Comparison of ENCODE assay signal across 8 mouse cellular contexts in genomic region chr1:90603561-90603887, GRCm38 (mm10). TPM values are rescaled to one million over a fixed set of nuclear protein-coding genes. Genes with fewer than 3 reads are reported as not detected.
DNase-seq lines count a peak whose midpoint lies in the region; ATAC-seq and TF ChIP-seq lines count a peak whose summit lies in the region.

No protein-coding gene starts in this region.

- no peak for DNase-seq in heart, postnatal 36 days
- DNase-seq in MEL (ENCODE audit: low read depth, low spot score) = no peak
- DNase-seq in hindbrain, embryonic 11.5 days (ENCODE audit: low spot score) = no peak
- DNase-seq in midbrain, embryonic 11.5 days (ENCODE audit: low spot score, missing footprints) = no peak
- DNase-seq in cerebellum, postnatal 36 days = no peak
- DNase-seq in spleen, postnatal 14 days (ENCODE audit: low spot score in 2 of 2) = no peak
- no peak for DNase-seq in gastrocnemius, postnatal 14 days

- H3K27ac ChIP-seq in heart, embryonic 16.5 days (ENCODE audit: low read length) = peak overlapping the region; percentile 73
- no peak overlapping the region; the same call in 1 of the 2 replicates for H3K27ac ChIP-seq in MEL (ENCODE audit: control insufficient read depth, low read depth, low read length)
- H3K27ac ChIP-seq in hindbrain, embryonic 11.5 days (ENCODE audit: low read depth, low read length) = no peak overlapping the region; the same call in 1 of the 2 replicates
- H3K27ac ChIP-seq in midbrain, embryonic 11.5 days (ENCODE audit: low read depth, low read length) = no peak overlapping the region

- H3K79me2 ChIP-seq in MEL (ENCODE audit: control insufficient read depth, insufficient read depth, low read length, poor library complexity) = peaks cover 10% of the 10 kb centered on the region

- TF ChIP-seq CTCF in MEL (IDR thresholded peaks at IDR 0.05 in 2 of 3, conservative IDR thresholded peaks at IDR 0.05 in 1 of 3; ENCODE audit: control insufficient read depth in 1 of 3, insufficient read depth in 1 of 3, low read depth in 2 of 3, low read length in 3 of 3, poor library complexity in 1 of 3, severe bottlenecking in 1 of 3) = no peak

- TF ChIP-seq EP300 in MEL (IDR thresholded peaks at IDR 0.05; ENCODE audit: low read depth in 1 of 2, low read length in 2 of 2) = no peak

- no peaks in the 10 kb centered on the region for H3K27me3 ChIP-seq in heart, embryonic 16.5 days (ENCODE audit: control insufficient read depth, insufficient read depth, low read length)
- H3K27me3 ChIP-seq in MEL (ENCODE audit: control insufficient read depth in 1 of 2, insufficient read depth in 2 of 2, low read length in 2 of 2) = no peaks in the 10 kb centered on the region
- H3K27me3 ChIP-seq in hindbrain, embryonic 11.5 days (ENCODE audit: control insufficient read depth, insufficient read depth, low read length) = no peaks in the 10 kb centered on the region
- H3K27me3 ChIP-seq in midbrain, embryonic 11.5 days (ENCODE audit: control insufficient read depth, insufficient read depth, low read length) = 0 out of 2 replicates have a peak, but pooled peaks cover 3% of the 10 kb centered on the region

- H3K9me3 ChIP-seq in heart, embryonic 16.5 days (replicated peaks; ENCODE audit: control insufficient read depth, low read length) = no peaks in the 10 kb centered on the region
- H3K9me3 ChIP-seq in MEL (replicated peaks; ENCODE audit: insufficient read depth, low read length) = no peaks in the 10 kb centered on the region
- H3K9me3 ChIP-seq in hindbrain, embryonic 11.5 days (ENCODE audit: control insufficient read depth, low read length) = no peaks in the 10 kb centered on the region
- H3K9me3 ChIP-seq in midbrain, embryonic 11.5 days (ENCODE audit: control insufficient read depth, low read length) = no peaks in the 10 kb centered on the region

- TF ChIP-seq RAD21 in MEL (IDR thresholded peaks at IDR 0.05; ENCODE audit: low read depth, low read length) = no peak

- peak overlapping the region; percentile 92 for H3K9ac ChIP-seq in heart, embryonic 16.5 days (ENCODE audit: low read length)
- H3K9ac ChIP-seq in MEL (ENCODE audit: control insufficient read depth, low read depth, low read length, poor library complexity, severe bottlenecking) = peak overlapping the region; percentile 84
- peak overlapping the region; percentile 86 for H3K9ac ChIP-seq in hindbrain, embryonic 11.5 days (ENCODE audit: low read depth, low read length)
- H3K9ac ChIP-seq in midbrain, embryonic 11.5 days (ENCODE audit: low read length) = peak overlapping the region; percentile 87

- H3K4me3 ChIP-seq in heart, embryonic 16.5 days (ENCODE audit: low read length) = peak overlapping the region; percentile 97
- peak overlapping the region; percentile 69 to 78 for H3K4me3 ChIP-seq in MEL (ENCODE audit: control insufficient read depth in 1 of 2, insufficient read depth in 1 of 2, low read depth in 2 of 2, low read length in 2 of 2)
- peak overlapping the region; percentile 90 for H3K4me3 ChIP-seq in hindbrain, embryonic 11.5 days (ENCODE audit: low read depth, low read length)
- peak overlapping the region; percentile 93 for H3K4me3 ChIP-seq in midbrain, embryonic 11.5 days (ENCODE audit: low read depth, low read length)

- peak overlapping the region; percentile 85 for H3K4me2 ChIP-seq in heart, embryonic 16.5 days (ENCODE audit: low read depth, low read length)
- peak overlapping the region; percentile 62 for H3K4me2 ChIP-seq in hindbrain, embryonic 11.5 days (replicated peaks; ENCODE audit: low read depth, low read length)
- peak overlapping the region; percentile 70 for H3K4me2 ChIP-seq in midbrain, embryonic 11.5 days

- ATAC-seq in heart, embryonic 16.5 days (replicated peaks; ENCODE audit: extremely low read depth, insufficient read depth, low FRiP score) = no peak; the same call in 1 of the 2 replicates
- ATAC-seq in hindbrain, embryonic 11.5 days (ENCODE audit: low FRiP score) = peak; percentile 83
- ATAC-seq in midbrain, embryonic 11.5 days (ENCODE audit: low FRiP score) = peak; percentile 86; the same call in 1 of the 2 replicates

- H3K4me1 ChIP-seq in heart, embryonic 16.5 days (ENCODE audit: control insufficient read depth, insufficient read depth, low read length) = peaks cover 8% of the 10 kb centered on the region
- H3K4me1 ChIP-seq in MEL (ENCODE audit: control insufficient read depth in 1 of 2, insufficient read depth in 2 of 2, low read length in 2 of 2) = peaks cover 0 to 3% of the 10 kb centered on the region in 2 experiments; a peak in 2 of 4 replicates
- 0 out of 2 replicates have a peak, but pooled peaks cover 2% of the 10 kb centered on the region for H3K4me1 ChIP-seq in hindbrain, embryonic 11.5 days (replicated peaks; ENCODE audit: control insufficient read depth, insufficient read depth, low read length)
- peaks cover 5% of the 10 kb centered on the region for H3K4me1 ChIP-seq in midbrain, embryonic 11.5 days (ENCODE audit: control insufficient read depth, insufficient read depth, low read length)

- under 1% methylated on average over 26 of the region's 26 CpGs for WGBS in heart, embryonic 16.5 days
- WGBS in hindbrain, embryonic 11.5 days = under 1% methylated on average over 26 of the region's 26 CpGs
- WGBS in midbrain, embryonic 11.5 days = under 1% methylated on average over 26 of the region's 26 CpGs

- TF ChIP-seq POLR2A in MEL (IDR thresholded peaks at IDR 0.05; ENCODE audit: control insufficient read depth in 1 of 2, insufficient read depth in 1 of 2, low read depth in 1 of 2, low read length in 2 of 2, poor library complexity in 1 of 2) = no peak

- intact Hi-C loops in heart, postnatal 36 days (cut with DNase I) = no loop called here
- intact Hi-C loops in gastrocnemius, postnatal 14 days (cut with DNase I; ENCODE audit: low total_unique reads) = no loop called here

- H3K36me3 ChIP-seq in heart, embryonic 16.5 days (ENCODE audit: control insufficient read depth, insufficient read depth) = peaks cover 22% of the 10 kb centered on the region
- peaks cover 2 to 8% of the 10 kb centered on the region in 2 experiments for H3K36me3 ChIP-seq in MEL (ENCODE audit: control insufficient read depth in 1 of 2, insufficient read depth in 2 of 2, low read length in 2 of 2)
- H3K36me3 ChIP-seq in hindbrain, embryonic 11.5 days (ENCODE audit: control insufficient read depth, insufficient read depth, low read length) = no peaks in the 10 kb centered on the region
- peaks cover 18% of the 10 kb centered on the region; the same call in 1 of the 2 replicates for H3K36me3 ChIP-seq in midbrain, embryonic 11.5 days (ENCODE audit: control insufficient read depth, insufficient read depth, low read length)

TF ChIP-seq in MEL, 35 proteins besides CTCF, POLR2A, EP300 and RAD21:
- no peak for TF ChIP-seq MAX (IDR thresholded peaks at IDR 0.05; ENCODE audit: low read length)
- TF ChIP-seq SIN3A (IDR thresholded peaks at IDR 0.05; ENCODE audit: low read length) = 0 out of 2 replicates have a peak, but pooled peaks have one; percentile 22
- TF ChIP-seq ZC3H11A (IDR thresholded peaks at IDR 0.05; ENCODE audit: low read depth, low read length) = no peak
- TF ChIP-seq MXI1 (IDR thresholded peaks at IDR 0.05; ENCODE audit: low read depth, low read length) = no peak
- TF ChIP-seq ZKSCAN1 (IDR thresholded peaks at IDR 0.05; ENCODE audit: low read depth, low read length) = no peak
- peak; percentile 79; the same call in 1 of the 2 replicates for TF ChIP-seq CHD1 (IDR thresholded peaks at IDR 0.05; ENCODE audit: low read depth, low read length)
- TF ChIP-seq MAFK (IDR thresholded peaks at IDR 0.05; ENCODE audit: borderline replicate concordance, low read depth, low read length) = no peak
- TF ChIP-seq NELFE (IDR thresholded peaks at IDR 0.05; ENCODE audit: low read depth, low read length) = peak; percentile 21; the same call in 1 of the 2 replicates
- TF ChIP-seq BHLHE40 (IDR thresholded peaks at IDR 0.05; ENCODE audit: borderline replicate concordance, low read depth, low read length) = no peak
- no peak for TF ChIP-seq MYC (IDR thresholded peaks at IDR 0.05; ENCODE audit: low read depth, low read length)
- no peak for TF ChIP-seq CHD2 (IDR thresholded peaks at IDR 0.05; ENCODE audit: low read length)
- TF ChIP-seq GABPA (IDR thresholded peaks at IDR 0.05; ENCODE audit: low read depth, low read length) = no peak
- TF ChIP-seq POLR2AphosphoS2 (IDR thresholded peaks at IDR 0.05; ENCODE audit: low read length) = no peak
- no peak for TF ChIP-seq HCFC1 (IDR thresholded peaks at IDR 0.05; ENCODE audit: low read depth, low read length)

RNA-seq across cellular contexts. Expression of gene Cops8, which starts 0.7 kb away (rescaled TPM):
- 117 and 121 TPM in 2 replicates for polyA plus RNA-seq in heart, embryonic 16.5 days (2015; fragmentation: Nextera tagmentation; extraction: Ambion mirVana)
- total RNA-seq in heart, postnatal 36 days (2021) = 10 to 100 TPM; 82.3 to 89.8 TPM
- 65.4 and 103 TPM in 2 replicates for total RNA-seq in MEL (2012; rRNA removed)
- 10 to 100 TPM in 1 of 2 experiments, not detected in 1; 86.7 TPM for polyA plus RNA-seq in MEL (2012; ENCODE audit: insufficient read depth in 1 of 2, insufficient read length in 2 of 2, low read depth in 1 of 2, low replicate concordance in 2 of 2, missing spikeins in 1 of 2)
- polyA plus RNA-seq in hindbrain, embryonic 11.5 days (2014; fragmentation: Nextera tagmentation; extraction: Ambion mirVana) = 195 and 207 TPM in 2 replicates
- 192 and 203 TPM in 2 replicates for polyA plus RNA-seq in midbrain, embryonic 11.5 days (2014; fragmentation: Nextera tagmentation; extraction: Ambion mirVana)
- 10 to 100 TPM; 71.5 to 78.3 TPM for total RNA-seq in gastrocnemius, postnatal 14 days (2021)
